Mouse (Mus musculus) mesoderm, embryonic 11.5 days (tissue): ENCODE data around the gene Sipa1l1.
"Not testable (repeated sequence)": the region's sequence is repeated elsewhere in the genome, so short reads cannot be mapped to it uniquely, and the experiment has no call there.

Experiments
- DNase-seq: peaks from one replicate; pipeline ENCODE4 v3.0.0-alpha.2; 2012; ENCODE audit warnings: low read depth, low spot score

The Sipa1l1 gene

DNA sequence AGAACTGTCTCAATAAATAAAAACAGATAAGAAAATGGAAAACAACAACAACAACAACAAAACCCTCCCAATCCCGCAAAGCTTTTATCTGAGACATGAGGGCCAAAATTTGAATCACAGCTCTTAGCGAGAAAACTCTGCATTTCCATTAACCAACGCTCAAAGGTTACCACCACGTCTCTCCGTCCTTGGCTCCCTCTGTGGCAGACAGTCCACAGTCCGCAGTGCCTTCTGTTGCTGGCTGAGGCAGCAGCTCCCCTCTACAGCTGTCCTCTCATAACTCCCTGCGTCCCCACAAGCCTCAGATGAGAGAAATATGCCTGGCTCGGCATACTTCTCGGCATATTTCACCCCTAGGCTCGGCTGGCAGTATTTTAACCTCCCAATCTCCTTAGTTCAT is 306.9 kb downstream of the Sipa1l1 start:
- no peak for DNase-seq

DNA sequence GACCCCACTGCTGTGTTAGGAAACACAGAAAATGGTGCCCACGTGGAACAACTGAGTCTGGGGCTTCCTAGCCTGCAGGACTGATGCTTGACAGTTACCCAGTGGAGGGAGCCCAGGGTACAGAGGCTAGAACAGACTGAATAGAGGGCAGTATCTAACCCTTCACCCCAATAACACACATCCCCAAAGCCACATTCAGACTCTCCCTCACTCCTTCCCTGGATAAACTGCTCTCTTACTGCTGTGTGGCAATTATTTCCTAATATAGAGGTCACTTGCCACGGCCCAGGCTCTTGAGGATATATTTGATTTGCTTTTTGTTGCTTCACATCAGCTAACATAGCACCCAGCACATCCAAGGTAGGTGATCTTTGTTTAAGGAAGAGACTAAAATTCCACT is 307.5 kb downstream of the Sipa1l1 start:
- DNase-seq: no peak

DNA sequence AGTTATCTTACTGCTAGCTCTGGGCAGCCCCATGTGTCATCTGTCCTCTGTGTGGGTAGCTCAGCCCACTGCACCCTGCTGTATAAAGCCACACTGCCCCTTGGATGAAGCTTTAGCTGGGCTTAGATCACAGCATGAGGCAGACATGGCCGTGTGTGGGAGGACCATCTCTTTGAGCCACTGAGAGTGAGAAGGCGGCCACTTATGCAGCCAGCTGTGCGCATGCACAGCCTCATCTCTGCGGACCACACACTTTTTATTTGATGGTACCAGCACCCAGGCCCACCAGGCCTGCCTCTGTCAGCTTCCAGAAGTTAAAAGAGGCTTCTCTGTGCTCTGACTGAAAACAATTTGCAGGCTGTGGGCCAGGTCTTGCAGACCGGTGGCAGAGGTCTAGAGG is 308.7 kb downstream of the Sipa1l1 start:
- no peak for DNase-seq

DNA sequence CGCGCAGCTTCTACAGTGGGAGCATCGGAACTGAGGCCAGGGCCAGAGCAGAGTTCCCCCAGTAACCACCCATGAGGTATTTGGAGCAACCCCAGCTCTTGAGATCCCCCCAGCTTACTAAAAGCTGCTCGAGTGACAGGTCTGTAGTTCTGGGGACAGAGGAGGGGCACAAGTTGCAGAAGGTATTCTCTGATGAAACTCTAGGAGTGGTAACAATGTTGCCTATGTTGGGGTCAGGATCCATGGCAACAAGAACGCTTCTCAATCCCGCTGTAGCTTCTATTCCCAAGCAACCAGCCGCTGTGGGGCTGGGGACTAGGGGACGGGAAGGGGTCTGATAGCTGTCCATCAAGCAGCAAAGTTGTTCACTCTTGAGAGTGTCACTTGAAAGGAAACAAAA is 309.1 kb downstream of the Sipa1l1 start:
- no peak for DNase-seq

DNA sequence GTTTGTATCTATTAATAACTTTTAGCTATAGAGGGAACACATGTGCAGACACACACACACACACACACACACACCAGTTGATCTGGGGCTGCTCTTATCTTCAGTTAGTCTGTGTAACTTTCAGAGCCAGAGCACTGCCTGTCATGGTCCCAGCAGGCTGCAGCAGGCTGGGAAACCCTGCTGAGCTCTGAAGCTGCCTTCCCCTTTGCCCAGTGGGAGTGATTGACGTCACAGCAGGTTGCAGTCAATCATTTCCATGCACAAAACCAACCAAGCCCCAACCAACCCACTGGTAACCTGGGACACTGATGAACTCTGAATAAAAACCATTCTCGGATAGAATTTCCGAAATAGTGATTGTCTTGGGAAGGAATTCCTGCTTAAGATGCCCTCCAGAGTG is 310.3 kb downstream of the Sipa1l1 start:
- DNase-seq: no peak

DNA sequence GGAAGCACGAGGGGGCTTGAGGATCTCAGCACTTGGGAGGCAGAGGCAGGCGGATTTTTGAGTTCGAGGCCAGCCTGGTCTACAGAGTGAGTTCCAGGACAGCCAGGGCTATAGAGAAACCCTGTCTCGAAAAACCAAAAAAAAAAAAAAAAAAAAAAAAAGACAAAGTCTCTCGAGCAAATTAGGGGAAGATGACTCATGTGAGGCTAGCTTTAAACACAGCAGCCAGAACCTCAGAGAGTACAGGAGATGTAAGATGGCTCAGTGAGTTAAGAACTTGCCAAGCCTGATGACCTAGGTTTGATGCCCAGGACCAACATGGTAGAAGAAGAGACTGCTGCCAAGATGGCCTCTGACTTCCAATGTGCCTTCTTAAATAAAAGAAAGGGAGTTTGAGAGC is 311.3 kb downstream of the Sipa1l1 start:
- DNase-seq: not testable (repeated sequence)

DNA sequence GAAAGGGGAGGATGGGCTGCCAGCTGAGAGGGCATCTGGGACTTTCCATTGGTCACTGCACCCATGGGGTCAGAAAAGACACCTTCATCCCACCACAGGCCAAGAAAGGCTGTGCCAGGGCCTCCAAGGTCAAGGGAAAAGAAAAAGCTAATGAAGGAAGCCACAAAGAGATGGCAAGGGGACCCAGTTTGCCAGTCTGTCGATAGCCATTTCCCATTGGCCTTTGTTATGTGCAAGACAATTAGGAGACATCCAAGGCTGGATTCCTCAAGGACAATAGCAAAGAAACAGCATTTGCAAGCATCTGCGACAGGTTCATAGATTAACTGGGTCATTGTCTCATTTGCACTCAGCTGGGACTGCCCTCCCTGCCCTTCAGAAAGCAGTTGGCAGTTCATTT is 316.3 kb downstream of the Sipa1l1 start:
- DNase-seq: no peak

DNA sequence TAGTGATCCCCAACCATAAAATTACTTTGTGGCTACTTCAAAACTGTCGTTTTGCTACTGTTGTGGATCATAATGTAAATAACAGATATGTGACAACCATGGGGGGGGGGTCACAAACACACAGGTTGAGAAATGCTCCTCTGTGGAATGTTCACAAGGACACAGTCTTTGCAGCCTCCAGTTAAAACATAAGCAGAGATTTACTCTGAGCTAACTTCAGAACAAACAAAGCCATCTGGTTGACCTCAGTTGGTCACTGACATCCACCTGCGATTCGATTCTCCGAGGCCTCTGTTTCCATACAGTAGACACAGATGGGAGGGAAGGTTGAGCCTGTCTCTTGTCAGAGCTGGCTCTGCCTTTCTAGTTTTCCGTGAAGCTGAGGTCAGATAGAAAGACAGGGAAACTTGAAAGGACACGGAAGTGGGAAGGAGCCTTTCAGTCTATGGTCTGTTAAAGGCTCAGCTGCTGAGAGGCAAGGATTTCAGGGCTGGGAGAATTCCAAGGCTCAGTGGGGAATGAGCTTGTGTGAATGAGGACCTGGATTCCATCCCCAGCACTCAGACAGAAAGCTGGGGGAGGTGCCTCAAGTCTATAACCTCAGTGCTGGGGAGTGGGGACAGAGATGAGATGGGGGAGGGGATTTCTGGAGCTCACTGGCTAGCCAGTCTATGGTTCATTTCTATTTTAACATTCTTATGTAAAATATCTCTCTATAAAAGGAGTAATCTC is 317.9 kb downstream of the Sipa1l1 start:
- DNase-seq: no peak

DNA sequence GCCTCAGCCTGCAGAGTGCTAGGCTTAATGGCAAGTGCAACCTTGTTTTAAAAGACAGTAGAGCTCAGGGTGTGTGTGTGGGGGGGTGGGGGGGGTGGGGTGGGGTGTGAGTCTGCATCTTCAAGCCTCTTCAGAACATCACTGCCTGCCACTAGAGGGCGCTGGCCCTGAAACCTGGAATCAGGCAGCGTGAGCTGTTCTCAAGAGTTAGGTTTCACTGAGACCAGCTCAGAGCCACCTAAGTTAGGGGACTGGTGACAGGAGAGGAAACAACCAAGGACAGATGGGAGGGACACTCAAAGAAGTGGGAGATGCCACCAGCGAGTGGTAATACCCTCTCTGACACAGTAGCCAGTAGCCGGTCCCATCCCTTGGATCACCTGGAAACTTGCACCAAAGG is 320.0 kb downstream of the Sipa1l1 start:
- peak; percentile 54 for DNase-seq

DNA sequence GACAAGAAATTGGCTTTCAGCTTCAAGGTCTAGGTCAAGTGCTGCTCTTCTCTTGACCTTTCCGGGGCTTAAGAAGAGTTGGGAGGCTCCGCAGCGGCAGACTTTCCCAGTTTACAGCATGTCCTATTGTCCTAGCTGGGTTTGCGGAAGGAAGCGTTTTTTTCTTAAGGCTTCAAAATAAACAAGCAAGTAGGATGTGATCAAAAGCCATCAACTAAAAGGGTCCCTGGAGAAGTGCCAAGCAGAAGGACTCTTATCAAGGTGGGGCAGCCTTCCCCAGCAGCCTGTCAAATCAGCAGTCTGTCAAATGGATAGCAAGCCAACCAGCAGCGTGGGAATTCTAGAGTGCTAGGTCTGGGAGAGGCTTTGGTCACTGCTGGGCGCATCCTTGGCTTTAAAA is 320.5 kb downstream of the Sipa1l1 start:
- no peak for DNase-seq

DNA sequence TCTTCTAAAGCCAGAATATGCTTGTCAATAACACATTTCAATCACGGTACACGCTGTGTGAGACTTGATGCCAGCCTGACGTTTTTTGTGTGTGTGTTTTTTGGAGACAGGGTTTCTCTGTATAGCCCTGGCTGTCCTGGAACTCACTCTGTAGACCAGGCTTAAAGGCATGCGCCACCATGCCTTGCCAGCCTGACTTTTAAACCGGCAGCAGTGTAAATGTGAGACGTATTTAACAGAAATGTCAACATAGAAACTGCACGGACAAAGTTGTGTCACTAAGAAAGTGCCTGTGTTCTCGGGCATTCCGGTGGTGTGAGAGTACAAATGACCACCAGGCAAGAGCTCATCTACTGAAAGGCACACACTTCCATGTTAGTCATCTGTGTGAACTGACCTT is 323.3 kb downstream of the Sipa1l1 start:
- no peak for DNase-seq

DNA sequence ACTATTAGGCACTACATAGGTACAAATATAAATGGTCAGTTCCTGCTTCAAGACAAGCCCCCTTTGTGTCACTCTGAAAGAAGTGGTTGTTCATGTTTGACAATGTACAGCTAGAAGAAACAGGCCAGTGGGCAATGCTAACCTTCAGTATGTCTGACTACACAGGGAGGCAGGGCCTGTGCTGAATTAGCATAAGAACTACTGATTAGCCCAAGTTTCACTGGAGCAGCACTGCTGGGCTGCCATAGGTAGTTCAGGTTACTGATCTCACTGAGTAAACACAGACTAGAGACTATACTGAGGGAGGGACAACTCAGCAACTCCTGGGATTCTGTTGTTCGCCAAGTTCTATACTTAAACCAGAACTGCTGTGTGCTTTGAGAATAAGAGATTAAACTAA is 324.1 kb downstream of the Sipa1l1 start:
- not testable (repeated sequence) for DNase-seq

DNA sequence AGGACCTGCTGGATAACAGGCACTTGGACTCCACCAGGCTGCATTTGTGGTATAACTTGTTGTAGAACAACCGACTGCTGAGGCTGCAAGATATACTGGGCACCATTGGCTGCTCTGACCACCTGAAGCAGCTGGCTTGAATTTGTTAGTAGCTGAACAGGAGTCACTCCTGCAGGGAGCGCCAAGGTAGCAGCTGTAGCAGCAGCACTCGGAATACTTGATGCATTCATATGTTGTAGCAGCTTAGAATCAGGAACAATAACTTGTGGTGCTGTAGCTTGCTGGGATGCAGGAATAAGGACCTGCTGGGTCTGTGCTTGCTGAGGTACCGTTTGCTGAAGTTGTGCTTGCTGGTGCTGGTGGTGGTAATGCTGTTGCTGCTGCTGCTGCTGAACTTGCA is 326.8 kb downstream of the Sipa1l1 start:
- DNase-seq: no peak

DNA sequence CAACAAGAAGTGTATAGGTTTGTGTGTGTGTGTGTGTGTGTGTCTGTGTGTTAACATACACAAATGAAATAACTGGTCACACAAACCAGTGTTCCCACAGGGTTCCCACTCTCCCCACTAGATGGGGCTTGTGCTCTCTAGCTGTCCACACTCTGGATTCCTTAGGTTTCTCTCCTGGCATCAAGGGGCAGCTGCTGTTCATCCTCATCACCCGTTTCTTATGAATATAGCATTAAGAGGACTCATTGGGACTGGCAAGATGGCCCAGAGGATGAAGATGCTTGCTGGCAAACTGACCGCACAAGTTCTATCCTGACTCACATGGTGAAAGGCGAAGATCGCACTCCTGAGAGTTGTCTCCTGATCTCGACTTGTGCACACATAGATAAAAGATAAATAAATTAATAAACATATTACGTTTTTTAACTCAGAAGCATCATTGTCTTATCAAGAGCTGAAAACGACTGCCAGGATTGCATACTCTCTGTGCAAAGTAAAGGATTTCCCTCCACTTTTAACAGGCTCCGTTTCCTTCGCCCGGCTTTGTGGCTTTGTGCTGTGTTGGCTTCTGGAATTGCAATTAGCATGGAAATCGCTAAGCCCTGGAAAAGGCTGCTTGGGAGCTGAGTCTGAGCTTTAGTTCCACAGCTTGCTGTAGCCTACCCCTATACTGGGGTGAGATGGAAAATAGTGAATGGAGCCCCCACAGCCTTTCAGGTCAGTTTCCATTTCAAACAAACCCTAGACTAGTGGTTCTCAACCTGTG is 328.9 kb downstream of the Sipa1l1 start:
- DNase-seq: peak; percentile 71

DNA sequence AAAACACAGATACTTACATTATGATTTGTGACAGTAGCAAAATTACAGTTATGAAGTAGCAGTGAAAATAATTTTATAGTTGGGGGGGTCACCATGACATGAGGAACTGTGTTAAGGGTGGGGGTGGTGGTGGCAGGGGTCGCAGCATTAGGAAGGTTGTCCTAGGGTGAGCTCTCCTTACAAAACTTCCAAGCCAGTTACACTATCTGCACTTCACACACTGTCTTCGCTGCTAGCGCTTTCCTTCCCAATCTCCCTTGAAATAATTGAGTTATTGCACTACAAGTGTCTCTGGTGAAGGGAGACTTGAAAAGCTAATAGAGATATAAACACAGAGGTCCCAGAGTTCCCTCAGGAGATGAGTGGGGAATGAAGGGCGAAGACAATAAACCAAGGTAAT is 329.6 kb downstream of the Sipa1l1 start:
- DNase-seq: no peak

DNA sequence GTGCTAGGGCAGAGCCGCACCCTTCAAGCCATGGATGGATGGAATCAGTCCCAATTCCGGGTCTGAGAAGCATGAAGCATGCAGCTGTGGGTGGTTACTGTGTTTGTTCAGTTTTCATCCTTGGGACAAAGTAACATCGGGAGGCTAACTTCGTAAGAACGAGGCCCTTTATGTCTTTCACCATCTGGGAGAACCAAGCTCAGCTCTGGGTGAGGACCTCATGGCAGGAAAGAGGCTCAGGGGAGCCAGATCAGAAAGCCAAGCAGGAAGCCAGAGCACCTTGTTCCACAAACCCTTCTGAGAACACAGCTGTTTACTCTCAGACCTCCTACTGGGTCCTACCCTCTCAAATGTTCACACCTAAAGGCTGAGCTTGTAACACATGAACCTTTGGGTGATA is 330.6 kb downstream of the Sipa1l1 start:
- no peak for DNase-seq
